Mouse (Mus musculus): ENCODE measurements around the gene Wipf1.
"Not testable (repeated sequence)": the region's sequence is repeated elsewhere in the genome, so short reads cannot be mapped to it uniquely, and the experiment has no call there.

DNA sequence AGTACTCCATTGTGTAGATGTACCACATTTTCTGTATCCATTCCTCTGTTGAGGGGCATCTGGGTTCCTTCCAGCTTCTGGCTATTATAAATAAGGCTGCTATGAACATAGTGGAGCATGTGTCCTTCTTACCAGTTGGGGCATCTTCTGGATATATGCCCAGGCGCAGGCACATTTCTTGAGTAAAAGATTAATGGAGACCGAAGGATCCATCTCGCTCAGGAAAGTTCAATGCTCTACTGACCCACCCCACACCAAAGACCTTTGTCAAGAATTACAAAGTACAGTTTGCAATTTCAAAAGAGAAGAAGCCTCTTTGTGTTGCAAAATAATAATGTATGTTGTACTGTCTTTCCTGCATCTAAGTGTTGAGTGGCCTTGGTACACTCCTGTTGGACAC is 27.5 kb upstream of the Wipf1 start:
- TF ChIP-seq SRF (IDR thresholded peaks at IDR 0.05; ENCODE audit: control insufficient read depth, insufficient read length, low read depth); POLR2A (IDR thresholded peaks at IDR 0.05; ENCODE audit: insufficient read length, low read depth); USF1 (IDR thresholded peaks at IDR 0.05; ENCODE audit: low read depth); CEBPB (IDR thresholded peaks at IDR 0.05; ENCODE audit: insufficient read depth, poor library complexity, severe bottlenecking); MAX (IDR thresholded peaks at IDR 0.05; ENCODE audit: low read depth); E2F4 (IDR thresholded peaks at IDR 0.05; ENCODE audit: insufficient read depth): not testable (repeated sequence)
